Mouse (Mus musculus): ENCODE measurements around the gene Fndc1. TPM values are rescaled to one million over a fixed set of nuclear protein-coding genes. Genes with fewer than 3 reads are reported as not detected.

Gene Fndc1
- total and polyA plus RNA-seq, 2 experiments from 2014 or later: 3.2 to 7.3 TPM

DNA sequence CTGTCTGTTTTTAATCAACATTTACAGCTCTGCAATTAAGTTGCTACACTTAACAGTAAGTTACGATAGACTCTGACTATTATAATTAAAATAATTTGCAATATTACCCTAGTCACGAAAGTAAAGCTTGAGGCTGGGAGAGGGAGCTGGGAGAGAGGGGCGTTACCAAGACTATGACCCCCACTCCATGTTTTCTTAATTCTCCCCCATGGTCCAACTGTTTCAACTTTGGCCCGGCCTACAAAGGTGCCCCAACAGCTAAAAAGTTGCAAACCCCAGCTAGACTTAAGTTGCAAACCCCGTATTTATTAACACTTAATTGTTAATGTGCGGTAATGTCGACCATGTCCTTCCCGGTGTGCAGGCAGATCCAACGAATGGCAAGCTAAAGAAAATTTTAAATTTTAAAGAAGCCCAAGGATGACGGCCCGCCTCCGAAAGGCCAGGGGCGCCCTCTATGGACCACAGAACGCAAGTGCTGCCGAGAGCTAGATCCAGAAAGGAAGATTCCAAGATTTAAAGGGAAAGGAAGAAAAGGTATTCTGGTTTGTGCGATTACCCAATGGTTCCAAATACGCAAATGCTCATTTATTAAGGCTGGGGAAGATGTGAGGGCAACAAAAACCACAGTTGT is 5.4 kb downstream of the Fndc1 start:
- Histone ChIP-seq H3K4me1 (ENCODE audit: insufficient read depth, low read length) (no peaks in the 10 kb centered on the region; the same call in 1 of the 2 replicates), H3K4me2 (ENCODE audit: low read depth, low read length) (no peak overlapping the region), H3K4me3 (ENCODE audit: low read length) (no peak overlapping the region), H3K27ac (no peak overlapping the region), H3K36me3 (ENCODE audit: insufficient read depth, low read length) (no peaks in the 10 kb centered on the region), H3K9me3 (ENCODE audit: low read length) (no peaks in the 10 kb centered on the region), H3K9ac (replicated peaks; ENCODE audit: low read length) (no peak overlapping the region), H3K27me3 (ENCODE audit: insufficient read depth, low read length) (peaks cover 5% of the 10 kb centered on the region; the same call in 1 of the 2 replicates)
- WGBS: 32% methylated on average over 17 of the region's 17 CpGs
- ATAC-seq (no peak), DNase-seq (ENCODE audit: low spot score) (peak; percentile 80)
- TF ChIP-seq CTCF (IDR thresholded peaks at IDR 0.05; ENCODE audit: low read depth): peak; percentile 92

DNA sequence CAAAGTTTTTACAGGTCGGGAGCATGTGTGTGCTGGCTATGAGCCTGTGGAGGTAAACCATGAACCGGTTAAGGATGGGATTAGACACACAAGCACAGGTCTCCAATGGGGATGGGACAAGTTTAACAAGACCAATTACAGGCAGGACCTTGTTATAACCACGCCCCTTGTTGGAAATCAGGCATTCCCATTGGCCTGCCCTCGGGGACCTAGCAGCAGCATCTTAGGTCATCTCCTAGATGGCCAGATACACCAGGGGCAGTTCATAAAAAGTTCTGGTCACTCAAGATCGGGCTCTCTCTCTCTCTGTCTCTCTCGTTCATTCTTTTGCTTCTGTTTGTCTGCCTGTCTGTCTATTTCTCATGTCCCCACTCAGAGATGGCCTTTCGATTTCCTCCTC is 6.9 kb downstream of the Fndc1 start:
- no peak for ATAC-seq
- no peak overlapping the region for H3K4me2 ChIP-seq (ENCODE audit: low read depth, low read length)
- no peak for DNase-seq (ENCODE audit: low spot score)
- H3K27ac ChIP-seq: no peak overlapping the region
- no peak for TF ChIP-seq CTCF (IDR thresholded peaks at IDR 0.05; ENCODE audit: low read depth)
- H3K9me3 ChIP-seq (ENCODE audit: low read length): no peaks in the 10 kb centered on the region
- no peaks in the 10 kb centered on the region for H3K27me3 ChIP-seq (ENCODE audit: insufficient read depth, low read length)
- no peaks in the 10 kb centered on the region for H3K36me3 ChIP-seq (ENCODE audit: insufficient read depth, low read length)
- 88% methylated on average over 7 of the region's 7 CpGs for WGBS
- no peak overlapping the region for H3K9ac ChIP-seq (replicated peaks; ENCODE audit: low read length)
- no peaks in the 10 kb centered on the region for H3K4me1 ChIP-seq (ENCODE audit: insufficient read depth, low read length)
- no peak overlapping the region for H3K4me3 ChIP-seq (ENCODE audit: low read length)

DNA sequence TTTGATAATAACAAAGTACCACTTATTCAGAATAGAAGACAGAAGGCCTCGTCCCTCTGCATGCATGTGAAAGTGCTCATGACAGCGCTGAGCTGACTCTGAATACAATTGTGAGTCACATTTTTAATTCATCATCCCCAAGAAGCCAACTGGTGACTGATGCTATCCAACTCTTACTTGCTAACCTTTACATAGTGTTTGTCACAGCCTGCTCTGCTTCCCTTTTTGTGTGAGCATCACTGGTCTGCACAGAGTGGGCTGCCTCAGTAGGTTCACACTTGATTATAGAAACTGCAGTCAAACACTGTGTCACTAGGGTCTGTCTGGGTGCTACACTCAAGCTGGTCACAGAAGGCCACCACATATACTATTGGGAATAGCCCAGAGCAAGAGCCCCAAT is 10.5 kb downstream of the Fndc1 start:
- no peaks in the 10 kb centered on the region for H3K36me3 ChIP-seq (ENCODE audit: insufficient read depth, low read length)
- no peaks in the 10 kb centered on the region for H3K4me1 ChIP-seq (ENCODE audit: insufficient read depth, low read length)
- H3K4me2 ChIP-seq (ENCODE audit: low read depth, low read length): no peak overlapping the region
- no peak overlapping the region for H3K4me3 ChIP-seq (ENCODE audit: low read length)
- H3K27ac ChIP-seq: no peak overlapping the region
- no peak for ATAC-seq
- DNase-seq (ENCODE audit: low spot score): no peak
- no peak overlapping the region for H3K9ac ChIP-seq (replicated peaks; ENCODE audit: low read length)
- no peaks in the 10 kb centered on the region for H3K9me3 ChIP-seq (ENCODE audit: low read length)
- TF ChIP-seq CTCF (IDR thresholded peaks at IDR 0.05; ENCODE audit: low read depth): no peak
- WGBS: 64% methylated on average over 2 of the region's 2 CpGs
- H3K27me3 ChIP-seq (ENCODE audit: insufficient read depth, low read length): no peaks in the 10 kb centered on the region

DNA sequence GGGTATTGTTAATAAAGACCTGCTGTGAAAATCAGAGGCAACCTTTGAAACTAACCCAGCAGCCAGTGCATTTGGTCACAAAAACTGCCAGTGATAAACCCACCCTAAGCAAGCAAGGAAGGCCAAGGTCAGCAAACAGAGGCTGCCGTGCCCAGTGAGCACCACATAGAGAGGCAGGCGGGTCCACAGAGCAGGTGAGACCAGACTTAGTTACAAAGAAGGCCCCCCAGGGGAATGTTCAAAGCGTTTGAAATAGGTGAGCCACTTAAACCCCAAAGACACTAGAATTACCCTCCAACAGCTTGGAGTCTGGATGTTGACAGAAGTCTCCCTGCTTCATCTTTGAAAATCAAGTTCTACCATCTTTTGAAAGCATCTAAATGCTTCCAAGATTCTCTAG is 12.7 kb downstream of the Fndc1 start:
- no peaks in the 10 kb centered on the region for H3K36me3 ChIP-seq (ENCODE audit: insufficient read depth, low read length)
- no peaks in the 10 kb centered on the region for H3K27me3 ChIP-seq (ENCODE audit: insufficient read depth, low read length)
- no peak for DNase-seq (ENCODE audit: low spot score)
- H3K4me1 ChIP-seq (ENCODE audit: insufficient read depth, low read length): no peaks in the 10 kb centered on the region
- no peak overlapping the region for H3K9ac ChIP-seq (replicated peaks; ENCODE audit: low read length)
- no peak for TF ChIP-seq CTCF (IDR thresholded peaks at IDR 0.05; ENCODE audit: low read depth)
- no peak overlapping the region for H3K4me3 ChIP-seq (ENCODE audit: low read length)
- no peak overlapping the region for H3K4me2 ChIP-seq (ENCODE audit: low read depth, low read length)
- H3K9me3 ChIP-seq (ENCODE audit: low read length): no peaks in the 10 kb centered on the region
- ATAC-seq: no peak
- 55% methylated on average over 3 of the region's 3 CpGs for WGBS
- H3K27ac ChIP-seq: no peak overlapping the region

DNA sequence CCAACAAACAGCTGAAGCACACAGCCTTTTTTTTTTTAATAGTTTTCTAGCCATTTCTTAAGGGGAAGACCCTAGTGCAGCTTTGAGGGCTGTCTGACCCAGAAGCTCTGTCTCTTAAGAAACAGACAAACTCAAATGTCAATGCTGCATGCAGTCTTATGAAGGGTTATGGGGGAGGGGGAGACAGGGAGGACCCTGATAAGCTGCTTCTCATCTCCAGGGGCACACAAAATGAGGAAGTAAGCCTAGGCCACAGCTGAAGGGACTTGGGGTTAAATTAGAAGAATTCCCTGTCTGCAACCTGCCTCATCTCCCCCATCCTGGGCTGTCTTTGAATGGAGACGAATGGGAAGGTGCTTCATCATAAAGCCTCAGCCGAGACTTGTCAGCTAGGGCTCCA is 19.1 kb downstream of the Fndc1 start:
- DNase-seq (ENCODE audit: low spot score) (no peak), ATAC-seq (no peak)
- Histone ChIP-seq H3K4me1 (ENCODE audit: insufficient read depth, low read length) (no peaks in the 10 kb centered on the region), H3K36me3 (ENCODE audit: insufficient read depth, low read length) (no peaks in the 10 kb centered on the region), H3K9ac (replicated peaks; ENCODE audit: low read length) (no peak overlapping the region), H3K27ac (no peak overlapping the region), H3K4me2 (ENCODE audit: low read depth, low read length) (no peak overlapping the region), H3K27me3 (ENCODE audit: insufficient read depth, low read length) (no peaks in the 10 kb centered on the region), H3K4me3 (ENCODE audit: low read length) (no peak overlapping the region), H3K9me3 (ENCODE audit: low read length) (no peaks in the 10 kb centered on the region)
- TF ChIP-seq CTCF (IDR thresholded peaks at IDR 0.05; ENCODE audit: low read depth): no peak
- 86% methylated on average over 2 of the region's 2 CpGs for WGBS

DNA sequence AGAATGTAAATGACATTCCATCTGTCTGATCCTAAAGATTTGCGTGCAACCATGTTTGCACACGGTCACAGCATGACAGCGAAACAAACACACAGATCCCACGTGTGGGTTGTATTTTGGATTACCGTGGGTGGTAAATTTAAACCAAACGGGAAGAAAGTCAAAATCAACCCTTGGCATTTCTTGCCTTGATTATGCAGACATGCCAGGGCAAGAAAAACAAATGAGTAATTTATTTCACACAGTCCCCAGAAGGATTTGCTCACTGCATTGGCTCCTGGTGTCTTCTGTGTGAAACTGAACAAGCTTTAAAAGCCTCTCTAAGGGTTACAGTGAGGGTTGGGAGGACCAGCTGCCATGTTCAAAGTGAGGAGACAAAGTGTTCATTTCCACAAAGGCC is 22.0 kb downstream of the Fndc1 start:
- H3K27ac ChIP-seq: no peak overlapping the region
- no peak overlapping the region for H3K4me2 ChIP-seq (ENCODE audit: low read depth, low read length)
- no peak overlapping the region for H3K4me3 ChIP-seq (ENCODE audit: low read length)
- WGBS: 81% methylated on average over 6 of the region's 6 CpGs
- H3K9ac ChIP-seq (replicated peaks; ENCODE audit: low read length): no peak overlapping the region
- no peak for TF ChIP-seq CTCF (IDR thresholded peaks at IDR 0.05; ENCODE audit: low read depth)
- H3K36me3 ChIP-seq (ENCODE audit: insufficient read depth, low read length): no peaks in the 10 kb centered on the region
- DNase-seq (ENCODE audit: low spot score): no peak
- no peak for ATAC-seq
- H3K4me1 ChIP-seq (ENCODE audit: insufficient read depth, low read length): no peaks in the 10 kb centered on the region
- H3K9me3 ChIP-seq (ENCODE audit: low read length): no peaks in the 10 kb centered on the region
- H3K27me3 ChIP-seq (ENCODE audit: insufficient read depth, low read length): no peaks in the 10 kb centered on the region

DNA sequence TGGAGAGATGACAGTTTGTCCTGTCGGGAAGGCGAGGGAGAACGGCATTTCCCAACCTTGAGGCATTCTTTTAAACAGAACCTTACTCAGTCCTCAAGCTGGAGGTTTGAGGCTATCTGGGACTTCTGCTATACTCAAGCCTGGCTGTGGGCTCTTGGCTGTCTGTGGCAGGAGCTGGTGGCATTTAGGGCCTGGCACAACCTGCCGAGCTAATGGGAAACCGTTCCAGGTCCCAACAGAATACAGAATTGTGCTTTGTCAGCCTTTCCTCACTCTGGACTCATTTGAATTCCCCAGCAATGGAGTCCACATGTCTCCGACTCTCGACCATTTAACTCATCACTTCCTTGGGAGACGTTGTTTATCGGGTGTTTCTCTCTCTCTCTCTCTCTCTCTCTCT is 24.6 kb downstream of the Fndc1 start:
- Histone ChIP-seq H3K4me3 (ENCODE audit: low read length) (no peak overlapping the region), H3K9me3 (ENCODE audit: low read length) (no peaks in the 10 kb centered on the region), H3K27me3 (ENCODE audit: insufficient read depth, low read length) (no peaks in the 10 kb centered on the region; the same call in 1 of the 2 replicates), H3K27ac (no peak overlapping the region), H3K36me3 (ENCODE audit: insufficient read depth, low read length) (no peaks in the 10 kb centered on the region), H3K4me1 (ENCODE audit: insufficient read depth, low read length) (no peaks in the 10 kb centered on the region), H3K9ac (replicated peaks; ENCODE audit: low read length) (no peak overlapping the region), H3K4me2 (ENCODE audit: low read depth, low read length) (no peak overlapping the region)
- TF ChIP-seq CTCF (IDR thresholded peaks at IDR 0.05; ENCODE audit: low read depth): no peak
- no peak for ATAC-seq
- WGBS: 58% methylated on average over 9 of the region's 9 CpGs
- no peak for DNase-seq (ENCODE audit: low spot score)

Measured in hindbrain, postnatal 0 days (tissue).